Mouse (Mus musculus): ENCODE results near the gene Tmem50b. TPM values are rescaled to one million over a fixed set of nuclear protein-coding genes. Genes with fewer than 3 reads are reported as not detected.
"Not testable (repeated sequence)": the region's sequence is repeated elsewhere in the genome, so short reads cannot be mapped to it uniquely, and the experiment has no call there.

The Tmem50b gene
- polyA plus RNA-seq, 1 experiment from 2014 or later, result 34.7 TPM

DNA sequence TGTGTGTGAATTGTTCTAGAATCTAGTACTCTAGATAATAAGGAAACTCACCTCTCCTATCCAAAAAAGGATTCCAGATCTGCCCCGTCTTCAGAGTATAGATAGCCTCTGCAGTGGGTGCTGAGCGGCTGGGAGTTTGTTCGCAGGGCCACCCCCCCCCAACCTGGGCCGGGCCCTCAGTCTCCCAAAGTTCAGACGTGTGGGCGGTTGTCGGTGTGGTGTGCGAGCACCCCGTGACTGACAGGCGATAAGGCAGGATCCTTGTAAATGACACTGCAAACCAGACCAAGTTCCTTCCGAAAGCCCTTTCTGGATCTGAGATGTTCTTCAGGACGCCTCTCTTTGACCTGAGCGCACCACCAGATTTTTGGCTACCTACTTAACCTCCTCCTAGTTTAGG lies 63.1 kb downstream of the Tmem50b start:
- no peak overlapping the region for H3K9ac ChIP-seq (ENCODE audit: low read depth, low read length)
- no peak overlapping the region for H3K4me2 ChIP-seq (replicated peaks; ENCODE audit: low read depth, low read length)
- H3K36me3 ChIP-seq (ENCODE audit: control insufficient read depth, insufficient read depth, low read length), result no peaks in the 10 kb centered on the region
- ATAC-seq (ENCODE audit: low FRiP score, low TSS enrichment), result peak; percentile 86; the same call in 1 of the 2 replicates
- no peak overlapping the region for H3K27ac ChIP-seq (ENCODE audit: low read depth, low read length)
- H3K4me3 ChIP-seq (ENCODE audit: low read length), result no peak overlapping the region
- WGBS, result 59% methylated on average over 13 of the region's 13 CpGs
- no peaks in the 10 kb centered on the region for H3K9me3 ChIP-seq (ENCODE audit: control insufficient read depth, low read length)
- no peaks in the 10 kb centered on the region for H3K27me3 ChIP-seq (ENCODE audit: control insufficient read depth, insufficient read depth, low read length)
- peaks cover 7% of the 10 kb centered on the region; the same call in 1 of the 2 replicates for H3K4me1 ChIP-seq (ENCODE audit: control insufficient read depth, insufficient read depth, low read length)

DNA sequence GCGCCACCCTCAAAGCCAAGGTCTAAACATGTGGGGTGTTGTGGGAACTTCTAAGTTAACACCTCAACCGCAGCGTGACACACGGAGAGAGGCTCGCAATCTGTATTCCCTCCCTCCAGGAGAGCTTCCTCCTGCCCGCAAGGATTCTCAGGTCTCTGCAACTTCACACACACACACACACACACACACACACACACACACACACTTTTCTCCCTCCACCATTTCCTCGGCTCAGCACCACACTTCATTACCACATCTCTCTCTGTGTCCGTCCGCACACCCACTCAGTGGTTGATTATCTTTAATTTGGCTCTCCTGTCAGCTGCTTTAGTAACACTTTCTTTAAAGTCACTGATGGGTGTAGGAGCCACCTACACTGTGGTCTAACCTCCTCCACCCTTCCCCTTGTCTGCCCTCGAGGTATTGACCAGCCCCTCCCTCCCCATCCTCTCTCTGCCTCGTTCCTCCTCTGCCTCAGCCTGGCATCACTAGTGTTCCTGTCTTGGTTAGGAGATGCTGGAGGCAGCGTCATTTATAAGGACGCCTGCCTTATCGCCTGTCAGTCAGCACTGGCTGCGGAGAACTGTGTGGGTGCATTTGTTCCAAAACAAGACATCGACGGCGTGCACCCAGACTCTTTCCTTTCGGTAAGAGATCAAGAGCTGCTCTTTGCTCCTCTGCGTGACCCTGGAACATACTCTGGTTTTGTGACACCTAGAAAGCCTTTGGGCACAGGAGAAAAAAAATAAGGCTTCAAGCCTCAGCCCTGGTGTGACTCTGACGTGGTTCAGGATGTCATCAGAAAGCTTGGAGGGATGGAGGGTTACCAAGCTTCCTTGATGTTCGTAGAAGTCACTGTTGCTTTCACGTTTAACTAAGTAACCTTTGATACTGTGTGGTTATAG lies 64.3 kb downstream of the Tmem50b start:
- H3K9ac ChIP-seq (ENCODE audit: low read depth, low read length), result no peak overlapping the region
- no peak overlapping the region for H3K27ac ChIP-seq (ENCODE audit: low read depth, low read length)
- H3K36me3 ChIP-seq (ENCODE audit: control insufficient read depth, insufficient read depth, low read length), result no peaks in the 10 kb centered on the region
- no peak overlapping the region for H3K4me3 ChIP-seq (ENCODE audit: low read length)
- ATAC-seq (ENCODE audit: low FRiP score, low TSS enrichment), result no peak
- peaks cover 2% of the 10 kb centered on the region; the same call in 1 of the 2 replicates for H3K4me1 ChIP-seq (ENCODE audit: control insufficient read depth, insufficient read depth, low read length)
- no peaks in the 10 kb centered on the region for H3K27me3 ChIP-seq (ENCODE audit: control insufficient read depth, insufficient read depth, low read length)
- 49% methylated on average over 23 of the region's 23 CpGs for WGBS
- no peaks in the 10 kb centered on the region for H3K9me3 ChIP-seq (ENCODE audit: control insufficient read depth, low read length)
- H3K4me2 ChIP-seq (replicated peaks; ENCODE audit: low read depth, low read length), result no peak overlapping the region

DNA sequence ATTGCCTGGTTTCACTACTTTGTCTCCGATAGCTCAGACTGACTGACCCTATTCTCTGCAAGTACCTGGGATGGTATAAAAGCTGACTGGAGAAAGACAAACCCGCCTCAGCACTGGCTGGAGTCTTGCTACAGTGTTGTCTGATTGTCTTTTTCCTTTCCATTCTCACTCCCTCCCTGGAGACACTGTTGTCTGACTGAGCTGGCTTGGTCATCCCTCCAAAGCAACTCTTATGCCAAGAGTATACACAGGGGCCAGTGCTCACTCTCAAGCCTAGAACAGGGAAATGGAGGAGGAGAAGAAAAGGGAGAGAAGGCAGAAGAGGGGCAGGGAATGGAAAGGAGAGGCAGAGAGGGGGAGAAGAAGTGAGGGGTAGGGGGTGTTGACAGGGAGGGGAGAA lies 65.2 kb downstream of the Tmem50b start:
- Histone ChIP-seq H3K36me3 (ENCODE audit: control insufficient read depth, insufficient read depth, low read length) (no peaks in the 10 kb centered on the region), H3K9me3 (ENCODE audit: control insufficient read depth, low read length) (no peaks in the 10 kb centered on the region), H3K4me2 (replicated peaks; ENCODE audit: low read depth, low read length) (no peak overlapping the region), H3K4me1 (ENCODE audit: control insufficient read depth, insufficient read depth, low read length) (no peaks in the 10 kb centered on the region), H3K27me3 (ENCODE audit: control insufficient read depth, insufficient read depth, low read length) (no peaks in the 10 kb centered on the region), H3K9ac (ENCODE audit: low read depth, low read length) (no peak overlapping the region), H3K27ac (ENCODE audit: low read depth, low read length) (no peak overlapping the region), H3K4me3 (ENCODE audit: low read length) (no peak overlapping the region)
- no peak for ATAC-seq (ENCODE audit: low FRiP score, low TSS enrichment)
- 43% methylated on average over 2 of the region's 2 CpGs for WGBS

DNA sequence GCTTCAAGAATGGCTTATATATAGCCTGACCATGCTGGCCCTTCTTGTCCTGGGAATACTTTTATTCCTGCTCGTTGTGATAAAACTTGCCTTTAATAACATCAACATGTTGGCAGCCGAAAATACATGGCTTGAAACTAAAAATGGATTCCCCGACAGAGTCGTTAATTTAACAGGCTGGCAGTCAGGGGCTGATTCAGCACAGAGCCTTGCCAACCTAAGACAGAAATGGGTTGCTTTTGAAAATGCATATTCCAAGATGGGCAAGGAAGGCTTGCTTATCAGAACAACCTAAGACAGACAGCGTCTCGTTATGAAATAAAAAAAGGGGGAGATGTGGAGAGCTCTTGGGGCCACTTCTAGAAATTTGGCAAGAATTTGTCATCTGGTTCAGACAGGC lies 65.7 kb downstream of the Tmem50b start:
- WGBS, result 62% methylated on average over 6 of the region's 6 CpGs

DNA sequence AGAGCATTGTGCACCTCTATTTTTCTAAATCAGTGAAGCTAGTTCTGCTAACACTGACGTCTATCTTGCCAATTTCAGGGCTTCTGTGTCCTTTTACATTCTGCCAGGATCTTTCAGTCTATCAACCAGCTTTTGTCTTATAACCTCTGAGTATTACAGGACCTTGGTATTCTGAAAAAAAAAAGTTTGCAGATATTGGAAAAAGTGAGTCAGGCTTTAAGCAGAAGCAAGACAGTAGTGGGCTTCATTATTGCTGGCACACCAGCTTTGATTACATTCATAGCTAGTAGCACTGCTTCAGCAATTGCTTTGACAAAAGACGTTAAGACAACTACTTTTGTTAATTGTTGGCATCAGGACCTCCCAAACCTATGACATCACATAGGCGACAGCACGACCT lies 66.8 kb downstream of the Tmem50b start:
- H3K36me3 ChIP-seq (ENCODE audit: control insufficient read depth, insufficient read depth, low read length); H3K9ac ChIP-seq (ENCODE audit: low read depth, low read length); H3K4me2 ChIP-seq (replicated peaks; ENCODE audit: low read depth, low read length); ATAC-seq (ENCODE audit: low FRiP score, low TSS enrichment); H3K27me3 ChIP-seq (ENCODE audit: control insufficient read depth, insufficient read depth, low read length); H3K4me3 ChIP-seq (ENCODE audit: low read length); H3K4me1 ChIP-seq (ENCODE audit: control insufficient read depth, insufficient read depth, low read length); H3K27ac ChIP-seq (ENCODE audit: low read depth, low read length); H3K9me3 ChIP-seq (ENCODE audit: control insufficient read depth, low read length): not testable (repeated sequence)
- 77% methylated on average over 4 of the region's 4 CpGs for WGBS

More for the DNA sequence above, 65.7 kb downstream of the Tmem50b start:
- Histone ChIP-seq H3K4me1 (ENCODE audit: control insufficient read depth, insufficient read depth, low read length) (no peaks in the 10 kb centered on the region), H3K36me3 (ENCODE audit: control insufficient read depth, insufficient read depth, low read length) (no peaks in the 10 kb centered on the region), H3K27ac (ENCODE audit: low read depth, low read length) (no peak overlapping the region), H3K9me3 (ENCODE audit: control insufficient read depth, low read length) (no peaks in the 10 kb centered on the region), H3K4me2 (replicated peaks; ENCODE audit: low read depth, low read length) (no peak overlapping the region), H3K9ac (ENCODE audit: low read depth, low read length) (no peak overlapping the region), H3K27me3 (ENCODE audit: control insufficient read depth, insufficient read depth, low read length) (no peaks in the 10 kb centered on the region), H3K4me3 (ENCODE audit: low read length) (no peak overlapping the region)
- no peak for ATAC-seq (ENCODE audit: low FRiP score, low TSS enrichment)

DNA sequence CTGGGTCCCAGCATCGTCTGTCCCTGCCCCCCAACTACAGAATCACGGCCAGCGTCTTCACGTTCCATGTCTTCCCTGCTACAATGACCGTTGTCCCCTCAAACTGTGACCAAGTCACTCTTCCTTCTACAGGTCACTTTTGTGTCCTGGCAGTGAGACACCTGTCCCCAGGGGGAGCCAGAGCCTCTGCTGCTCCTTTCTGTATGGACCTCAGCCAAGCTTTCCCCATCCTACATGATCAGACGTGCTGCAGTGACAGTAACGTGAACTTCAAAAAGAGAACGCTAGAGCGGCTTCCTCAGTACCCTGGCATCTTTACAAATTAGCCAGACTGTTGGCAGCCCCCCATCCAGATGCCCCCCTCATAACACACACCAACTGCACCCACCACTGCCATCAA lies 69.0 kb downstream of the Tmem50b start:
- 87% methylated on average over 9 of the region's 9 CpGs for WGBS
- no peak overlapping the region for H3K4me2 ChIP-seq (replicated peaks; ENCODE audit: low read depth, low read length)
- H3K27ac ChIP-seq (ENCODE audit: low read depth, low read length), result no peak overlapping the region
- ATAC-seq (ENCODE audit: low FRiP score, low TSS enrichment), result no peak
- H3K4me3 ChIP-seq (ENCODE audit: low read length), result no peak overlapping the region
- H3K27me3 ChIP-seq (ENCODE audit: control insufficient read depth, insufficient read depth, low read length), result no peaks in the 10 kb centered on the region
- no peaks in the 10 kb centered on the region for H3K9me3 ChIP-seq (ENCODE audit: control insufficient read depth, low read length)
- no peak overlapping the region for H3K9ac ChIP-seq (ENCODE audit: low read depth, low read length)
- no peaks in the 10 kb centered on the region for H3K36me3 ChIP-seq (ENCODE audit: control insufficient read depth, insufficient read depth, low read length)
- no peaks in the 10 kb centered on the region for H3K4me1 ChIP-seq (ENCODE audit: control insufficient read depth, insufficient read depth, low read length)

DNA sequence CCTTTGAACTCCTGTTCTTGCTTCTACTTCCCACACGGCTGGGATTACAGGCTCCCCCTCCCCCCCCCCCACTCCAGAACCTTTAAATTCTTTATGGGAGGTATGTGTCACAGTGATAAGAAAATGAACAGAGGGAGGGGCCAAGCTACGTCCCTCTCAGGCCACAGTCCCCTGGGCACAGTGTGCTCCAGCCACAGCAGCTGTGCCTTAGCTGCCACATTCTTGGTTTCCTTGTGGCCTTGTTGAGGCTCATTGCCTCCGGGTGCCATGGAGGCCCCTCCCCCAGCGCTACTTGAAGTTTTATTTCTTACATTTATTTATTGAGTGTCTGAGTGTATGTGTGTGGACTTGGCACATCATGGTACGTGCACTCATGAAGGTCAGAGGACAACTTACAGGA lies 70.1 kb downstream of the Tmem50b start:
- Histone ChIP-seq H3K4me1 (ENCODE audit: control insufficient read depth, insufficient read depth, low read length) (no peaks in the 10 kb centered on the region), H3K4me3 (ENCODE audit: low read length) (no peak overlapping the region), H3K27me3 (ENCODE audit: control insufficient read depth, insufficient read depth, low read length) (no peaks in the 10 kb centered on the region), H3K9ac (ENCODE audit: low read depth, low read length) (no peak overlapping the region), H3K36me3 (ENCODE audit: control insufficient read depth, insufficient read depth, low read length) (no peaks in the 10 kb centered on the region), H3K27ac (ENCODE audit: low read depth, low read length) (no peak overlapping the region), H3K9me3 (ENCODE audit: control insufficient read depth, low read length) (no peaks in the 10 kb centered on the region), H3K4me2 (replicated peaks; ENCODE audit: low read depth, low read length) (no peak overlapping the region)
- no peak for ATAC-seq (ENCODE audit: low FRiP score, low TSS enrichment)
- WGBS, result 32% methylated on average over 5 of the region's 5 CpGs

DNA sequence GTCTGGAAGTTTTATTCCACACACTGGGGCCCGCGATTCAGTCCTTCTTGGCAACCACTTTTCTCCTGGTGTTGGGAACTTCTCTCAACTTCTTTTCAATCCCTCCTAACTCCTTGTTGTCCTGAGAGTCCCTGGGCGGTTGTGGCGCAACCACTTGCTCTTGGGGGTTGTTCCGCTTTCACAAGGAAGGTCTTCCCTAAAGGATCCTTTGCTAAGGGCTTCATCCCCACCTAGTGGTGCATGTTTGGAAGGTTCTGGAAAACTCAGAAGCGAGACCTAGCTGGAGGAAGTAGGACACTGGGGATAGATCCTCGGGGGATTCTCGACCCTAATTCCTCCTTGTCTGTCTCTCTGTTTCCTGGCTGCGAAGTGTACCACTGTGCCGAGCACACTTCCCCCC lies 70.5 kb downstream of the Tmem50b start:
- Histone ChIP-seq H3K9ac (ENCODE audit: low read depth, low read length) (no peak overlapping the region), H3K9me3 (ENCODE audit: control insufficient read depth, low read length) (no peaks in the 10 kb centered on the region), H3K36me3 (ENCODE audit: control insufficient read depth, insufficient read depth, low read length) (no peaks in the 10 kb centered on the region), H3K27me3 (ENCODE audit: control insufficient read depth, insufficient read depth, low read length) (no peaks in the 10 kb centered on the region), H3K4me3 (ENCODE audit: low read length) (no peak overlapping the region), H3K4me2 (replicated peaks; ENCODE audit: low read depth, low read length) (no peak overlapping the region), H3K27ac (ENCODE audit: low read depth, low read length) (no peak overlapping the region), H3K4me1 (ENCODE audit: control insufficient read depth, insufficient read depth, low read length) (no peaks in the 10 kb centered on the region)
- no peak for ATAC-seq (ENCODE audit: low FRiP score, low TSS enrichment)
- WGBS, result 70% methylated on average over 10 of the region's 10 CpGs

DNA sequence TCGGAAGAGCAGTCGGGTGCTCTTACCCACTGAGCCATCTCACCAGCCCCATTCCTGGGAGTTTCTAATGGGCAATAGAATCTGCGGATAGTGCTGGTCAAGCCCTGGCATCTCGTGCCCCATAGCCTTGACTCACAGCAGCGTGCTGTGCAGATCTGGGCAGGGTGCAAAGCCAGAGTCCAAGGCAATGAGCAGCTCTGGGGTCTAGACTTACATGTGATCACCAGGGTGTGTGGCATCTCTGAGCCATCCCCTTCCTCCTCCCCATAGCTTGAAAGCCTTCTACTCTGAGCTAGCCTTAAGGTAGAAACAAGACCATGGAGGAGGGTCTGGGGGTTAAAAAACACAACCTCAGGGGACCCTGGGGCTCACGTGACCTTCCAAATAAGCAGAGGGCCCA lies 71.3 kb downstream of the Tmem50b start:
- no peak for ATAC-seq (ENCODE audit: low FRiP score, low TSS enrichment)
- WGBS, result 95% methylated on average over 6 of the region's 6 CpGs
- no peak overlapping the region for H3K4me2 ChIP-seq (replicated peaks; ENCODE audit: low read depth, low read length)
- no peaks in the 10 kb centered on the region for H3K27me3 ChIP-seq (ENCODE audit: control insufficient read depth, insufficient read depth, low read length)
- H3K9me3 ChIP-seq (ENCODE audit: control insufficient read depth, low read length), result no peaks in the 10 kb centered on the region
- H3K4me3 ChIP-seq (ENCODE audit: low read length), result no peak overlapping the region
- H3K27ac ChIP-seq (ENCODE audit: low read depth, low read length), result no peak overlapping the region
- no peaks in the 10 kb centered on the region for H3K36me3 ChIP-seq (ENCODE audit: control insufficient read depth, insufficient read depth, low read length)
- H3K4me1 ChIP-seq (ENCODE audit: control insufficient read depth, insufficient read depth, low read length), result no peaks in the 10 kb centered on the region
- H3K9ac ChIP-seq (ENCODE audit: low read depth, low read length), result no peak overlapping the region

All from kidney, embryonic 14.5 days (tissue).